21 mouse cellular contexts compared by ENCODE assay signal in the genomic region with DNA sequence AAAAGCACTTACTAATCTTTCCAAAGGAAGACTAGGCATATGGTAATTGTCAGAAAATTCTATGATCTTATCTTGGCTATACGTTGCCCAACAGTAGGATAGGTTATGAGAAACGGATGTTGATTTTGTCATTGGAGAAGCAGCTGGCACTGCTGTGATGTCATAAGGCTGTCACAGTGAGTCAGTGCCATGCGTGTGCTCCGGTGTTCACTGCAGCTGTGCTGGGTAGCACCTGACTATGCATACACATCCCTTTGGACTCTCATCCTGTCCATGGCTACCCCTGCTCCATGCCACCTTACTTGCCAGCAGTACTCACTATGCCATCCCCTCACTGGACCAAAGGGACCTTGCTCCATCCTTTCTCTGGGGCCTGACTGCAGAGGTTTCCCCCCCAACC. TPM values are rescaled to one million over a fixed set of nuclear protein-coding genes. Genes with fewer than 3 reads are reported as not detected.
DNase-seq lines count a peak whose midpoint lies in the region; ATAC-seq and TF ChIP-seq lines count a peak whose summit lies in the region.
"Had no signal": no experiment of that assay in that cellular context is flagged by ENCODE, and none has a peak within 500 bp of the region (broad histone marks: within the 10 kb centered on the region; RNA-seq: fewer than 3 reads in every experiment).

No protein-coding gene starts in this region.

- H3K4me1 ChIP-seq in hindbrain, postnatal 0 days (ENCODE audit: insufficient read depth, low read length), result no peaks in the 10 kb centered on the region
- no peaks in the 10 kb centered on the region for H3K4me1 ChIP-seq in hindbrain, embryonic 14.5 days (replicated peaks; ENCODE audit: control insufficient read depth, insufficient read depth, low read length)
- peaks cover 18% of the 10 kb centered on the region for H3K4me1 ChIP-seq in thymus, adult 2 months (replicated peaks; ENCODE audit: control insufficient read depth, insufficient read depth, low read length)
- H3K4me1 ChIP-seq in kidney, embryonic 16.5 days (ENCODE audit: insufficient read depth, low read length), result peaks cover 19% of the 10 kb centered on the region

- no peak overlapping the region for H3K9ac ChIP-seq in hindbrain, postnatal 0 days (replicated peaks; ENCODE audit: low read length)
- H3K9ac ChIP-seq in hindbrain, embryonic 14.5 days, result no peak overlapping the region
- H3K9ac ChIP-seq in kidney, embryonic 16.5 days (replicated peaks; ENCODE audit: low read length), result no peak overlapping the region
- H3K9ac ChIP-seq: embryonic facial prominence, embryonic 13.5 days; heart, embryonic 12.5 days; limb, embryonic 12.5 days; liver, embryonic 13.5 days; midbrain, embryonic 12.5 days had no signal

- no peaks in the 10 kb centered on the region for H3K9me3 ChIP-seq in hindbrain, postnatal 0 days (ENCODE audit: low read length)
- no peaks in the 10 kb centered on the region for H3K9me3 ChIP-seq in hindbrain, embryonic 14.5 days (ENCODE audit: control insufficient read depth, low read length)
- no peaks in the 10 kb centered on the region for H3K9me3 ChIP-seq in kidney, embryonic 16.5 days (ENCODE audit: low read length)
- H3K9me3 ChIP-seq: embryonic facial prominence, embryonic 13.5 days; heart, embryonic 12.5 days; limb, embryonic 12.5 days; liver, embryonic 13.5 days; midbrain, embryonic 12.5 days had no signal

- H3K27me3 ChIP-seq in hindbrain, postnatal 0 days (ENCODE audit: insufficient read depth, low read length), result no peaks in the 10 kb centered on the region
- no peaks in the 10 kb centered on the region for H3K27me3 ChIP-seq in hindbrain, embryonic 14.5 days (ENCODE audit: control insufficient read depth, insufficient read depth, low read length)
- H3K27me3 ChIP-seq in thymus, adult 2 months (ENCODE audit: control insufficient read depth, insufficient read depth, low read length), result no peaks in the 10 kb centered on the region
- H3K27me3 ChIP-seq in kidney, embryonic 16.5 days (ENCODE audit: insufficient read depth, low read length), result no peaks in the 10 kb centered on the region
- H3K27me3 ChIP-seq: embryonic facial prominence, embryonic 13.5 days; heart, embryonic 12.5 days; limb, embryonic 12.5 days; liver, embryonic 13.5 days; midbrain, embryonic 12.5 days had no signal

- no peak for DNase-seq in hindbrain, postnatal 0 days (ENCODE audit: low spot score)
- no peak for DNase-seq in hindbrain, embryonic 14.5 days (ENCODE audit: low spot score)
- peak; percentile 48 for DNase-seq in thymus, postnatal 0 days (ENCODE audit: low spot score)
- DNase-seq in thymus, adult 2 months, result no peak
- DNase-seq in induced T-regulatory cell, adult 2 months (ENCODE audit: low read depth), result peak; percentile 77
- DNase-seq in MN1 (ENCODE audit: low spot score), result no peak
- DNase-seq: cerebellum, adult 11-12 months; cerebellum, postnatal 14 days; kidney, adult 2 months; lung, postnatal 36 days; right cerebral cortex, postnatal 14 days had no signal

- H3K27ac ChIP-seq in hindbrain, postnatal 0 days, result no peak overlapping the region
- no peak overlapping the region for H3K27ac ChIP-seq in hindbrain, embryonic 14.5 days
- no peak overlapping the region; the same call in 1 of the 2 replicates for H3K27ac ChIP-seq in thymus, adult 2 months (ENCODE audit: control insufficient read depth, insufficient read depth, low read length)
- no peak overlapping the region for H3K27ac ChIP-seq in kidney, embryonic 16.5 days (ENCODE audit: low read length)
- H3K27ac ChIP-seq: embryonic facial prominence, embryonic 13.5 days; limb, embryonic 12.5 days; liver, embryonic 13.5 days; midbrain, embryonic 12.5 days had no signal

- TF ChIP-seq CTCF in hindbrain, postnatal 0 days (IDR thresholded peaks at IDR 0.05; ENCODE audit: low read depth), result no peak
- TF ChIP-seq CTCF in thymus, adult 2 months (IDR thresholded peaks at IDR 0.05; ENCODE audit: borderline replicate concordance, control insufficient read depth, extremely low read depth, insufficient read depth, low read length, poor library complexity), result no peak

- 0 out of 2 replicates have a peak, but pooled peaks have one; percentile 27 for ATAC-seq in hindbrain, postnatal 0 days
- no peak for ATAC-seq in hindbrain, embryonic 14.5 days (ENCODE audit: low FRiP score)
- ATAC-seq in frontal cortex, adult (ENCODE audit: low TSS enrichment), result no peak
- ATAC-seq in kidney, embryonic 16.5 days (ENCODE audit: low FRiP score, low TSS enrichment), result no peak
- ATAC-seq: forebrain, embryonic 14.5 days; hindbrain, embryonic 16.5 days had no signal

- H3K4me2 ChIP-seq in hindbrain, postnatal 0 days (ENCODE audit: low read depth, low read length), result no peak overlapping the region
- H3K4me2 ChIP-seq in hindbrain, embryonic 14.5 days (replicated peaks), result no peak overlapping the region
- H3K4me2 ChIP-seq in kidney, embryonic 16.5 days (replicated peaks; ENCODE audit: low read depth, low read length), result no peak overlapping the region
- H3K4me2 ChIP-seq: embryonic facial prominence, embryonic 13.5 days; limb, embryonic 12.5 days; liver, embryonic 13.5 days; midbrain, embryonic 12.5 days had no signal

- TF ChIP-seq POLR2A in thymus, adult 2 months (IDR thresholded peaks at IDR 0.05; ENCODE audit: control insufficient read depth, extremely low read depth, insufficient read depth, low read length, poor library complexity), result no peak

- H3K4me3 ChIP-seq in hindbrain, postnatal 0 days (ENCODE audit: low read length), result no peak overlapping the region
- H3K4me3 ChIP-seq in hindbrain, embryonic 14.5 days (replicated peaks; ENCODE audit: low read length), result no peak overlapping the region
- H3K4me3 ChIP-seq in thymus, adult 2 months (ENCODE audit: control insufficient read depth, insufficient read depth, low read length), result no peak overlapping the region
- no peak overlapping the region for H3K4me3 ChIP-seq in kidney, embryonic 16.5 days (ENCODE audit: low read length)
- H3K4me3 ChIP-seq: embryonic facial prominence, embryonic 13.5 days; heart, embryonic 12.5 days; limb, embryonic 12.5 days; liver, embryonic 13.5 days; midbrain, embryonic 12.5 days had no signal

- 86% methylated on average over 4 of the region's 4 CpGs for WGBS in hindbrain, postnatal 0 days
- 79% methylated on average over 4 of the region's 4 CpGs for WGBS in hindbrain, embryonic 14.5 days
- 90% methylated on average over 4 of the region's 4 CpGs for WGBS in thymus, adult 2 months
- WGBS in kidney, embryonic 16.5 days, result 69% methylated on average over 4 of the region's 4 CpGs

- H3K36me3 ChIP-seq in hindbrain, postnatal 0 days (ENCODE audit: insufficient read depth, low read length), result no peaks in the 10 kb centered on the region
- H3K36me3 ChIP-seq in hindbrain, embryonic 14.5 days (replicated peaks; ENCODE audit: control insufficient read depth, insufficient read depth), result no peaks in the 10 kb centered on the region
- no peaks in the 10 kb centered on the region for H3K36me3 ChIP-seq in thymus, adult 2 months (ENCODE audit: control insufficient read depth, insufficient read depth, low read length)
- no peaks in the 10 kb centered on the region for H3K36me3 ChIP-seq in kidney, embryonic 16.5 days (ENCODE audit: insufficient read depth, low read length)
- H3K36me3 ChIP-seq: embryonic facial prominence, embryonic 13.5 days; G1E; heart, embryonic 12.5 days; limb, embryonic 12.5 days; liver, embryonic 13.5 days; midbrain, embryonic 12.5 days had no signal

RNA-seq across cellular contexts. Expression of gene Foxo1, which starts 30.5 kb away (rescaled TPM):
- 4.8 and 5.2 TPM in 2 replicates for total RNA-seq in hindbrain, postnatal 0 days (2014; rRNA removed)
- 3.1 and 3.2 TPM in 2 replicates for polyA plus RNA-seq in hindbrain, postnatal 0 days (2015; fragmentation: Nextera tagmentation; extraction: Ambion mirVana)
- 3.9 TPM in 2 replicates for polyA plus RNA-seq in hindbrain, embryonic 14.5 days (2014; fragmentation: Nextera tagmentation; extraction: Ambion mirVana)
- polyA plus RNA-seq in thymus, postnatal 0 days (2015; fragmentation: Nextera tagmentation; extraction: Ambion mirVana), result 7.8 and 10.1 TPM in 2 replicates
- 20.9 and 30.6 TPM in 2 replicates for polyA plus RNA-seq in thymus, adult 2 months (2012; rRNA removed)
- polyA plus RNA-seq in kidney, embryonic 16.5 days (2015; fragmentation: Nextera tagmentation; extraction: Ambion mirVana), result 5.9 and 6.5 TPM in 2 replicates
- polyA plus RNA-seq: G1E had no signal

Comparison
In these comparisons a context has a peak if more than half of its experiments do, and no peak if none do; other contexts are left out.
1. DNase-seq: peak in thymus, postnatal 0 days (single experiment) and induced T-regulatory cell, adult 2 months (single experiment); none in hindbrain, postnatal 0 days (single experiment), hindbrain, embryonic 14.5 days (single experiment), thymus, adult 2 months (single experiment) and MN1 (single experiment).